Mouse (Mus musculus) stomach, postnatal 0 days (tissue): ENCODE results near the gene Arrb1.

ENCODE experiments used
- CTCF ChIP-seq: IDR thresholded peaks from 2 replicates; pipeline ENCODE4 v1.5.1; 2016; ENCODE audit warnings: antibody characterized with exemption, low read depth, mild to moderate bottlenecking, moderate library complexity
- EP300 ChIP-seq: optimal IDR thresholded peaks from 2 replicates; pipeline ENCODE3; 2016; ENCODE audit warnings: antibody characterized with exemption

DNA sequence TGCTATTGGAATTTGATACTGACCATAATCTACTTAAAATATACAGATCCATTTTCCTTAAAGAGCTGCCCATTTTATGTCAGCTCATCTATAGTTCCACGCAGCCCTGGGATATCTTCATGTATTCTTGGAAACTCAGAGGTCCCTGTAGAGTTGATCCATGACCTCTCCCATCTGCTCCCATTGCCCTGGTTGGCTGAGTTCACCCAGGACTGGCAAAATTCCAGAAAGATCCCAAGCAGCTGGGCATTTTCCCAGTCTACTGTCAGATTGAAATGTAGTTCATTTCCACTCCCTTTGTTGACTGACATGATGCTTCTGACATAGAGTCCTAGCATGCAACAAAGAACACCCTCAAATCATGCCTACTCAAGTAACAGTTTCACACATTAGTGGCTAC, 36.1 kb upstream of the Arrb1 start:
- TF ChIP-seq CTCF (no peak), EP300 (no peak)
